Mouse (Mus musculus) gastrocnemius, postnatal 14 days (tissue): ENCODE results near the gene Serpinb8. TPM values are rescaled to one million over a fixed set of nuclear protein-coding genes. Genes with fewer than 3 reads are reported as not detected.

Experiments
- DNase-seq: peaks from one replicate; pipeline ENCODE4 v3.0.0; 2021; ENCODE audit warnings: mixed read lengths
- intact Hi-C: fragments of 180-260 bp; cut with DNase I; formaldehyde crosslinking; loops from one replicate; pipeline ENCODE4 v1.15.1; 2025; ENCODE audit warnings: low total_unique reads
- total RNA-seq, 2 experiments: library from RNA; stranded (reverse); gene quantifications; 2 replicates each; pipeline ENCODE4 v1.2.3; 2021

Serpinb8 gene
- total RNA-seq, 2 experiments from 2014 or later, result 1.8 to 4.6 TPM

DNA sequence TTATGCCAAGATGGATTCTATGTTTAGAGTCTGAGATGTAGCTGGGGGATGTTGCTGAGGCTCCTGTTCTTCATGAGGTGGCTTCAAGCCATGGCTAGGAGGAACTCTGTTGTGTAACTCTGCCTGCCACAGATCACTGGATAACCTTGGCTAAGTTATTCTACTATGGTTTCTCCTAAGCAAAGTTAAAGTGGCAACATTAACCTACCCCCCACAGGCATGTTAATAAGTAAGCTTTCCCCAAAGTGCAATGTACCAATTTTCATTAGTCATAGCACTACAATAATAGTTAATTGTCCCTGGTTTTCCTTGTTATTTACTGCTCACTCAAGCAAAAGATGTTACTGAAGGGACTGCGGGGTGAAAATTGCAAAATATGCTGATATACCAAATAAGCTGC, 48.2 kb downstream of the Serpinb8 start:
- intact Hi-C loops, result no loop called here
- DNase-seq, result no peak

DNA sequence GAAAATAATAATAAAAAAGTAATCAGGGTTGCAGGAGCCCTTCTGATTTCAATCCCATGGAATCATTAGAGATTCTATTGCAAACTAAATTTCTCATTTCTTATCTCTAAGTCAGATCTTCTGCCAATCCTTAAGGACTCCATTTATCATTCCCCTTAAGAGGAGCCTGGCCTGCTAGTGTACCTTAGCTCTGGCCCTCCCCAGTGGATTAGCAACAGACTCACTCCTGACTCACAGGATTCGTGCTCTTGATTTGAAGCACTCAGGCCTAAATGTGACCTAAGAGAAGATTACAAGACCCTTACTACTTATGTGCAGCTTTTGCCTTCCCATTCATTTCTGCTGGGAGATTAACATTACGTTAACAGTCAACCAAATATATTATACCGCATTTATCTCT, 48.7 kb downstream of the Serpinb8 start:
- DNase-seq, result no peak
- intact Hi-C loops, result no loop called here

DNA sequence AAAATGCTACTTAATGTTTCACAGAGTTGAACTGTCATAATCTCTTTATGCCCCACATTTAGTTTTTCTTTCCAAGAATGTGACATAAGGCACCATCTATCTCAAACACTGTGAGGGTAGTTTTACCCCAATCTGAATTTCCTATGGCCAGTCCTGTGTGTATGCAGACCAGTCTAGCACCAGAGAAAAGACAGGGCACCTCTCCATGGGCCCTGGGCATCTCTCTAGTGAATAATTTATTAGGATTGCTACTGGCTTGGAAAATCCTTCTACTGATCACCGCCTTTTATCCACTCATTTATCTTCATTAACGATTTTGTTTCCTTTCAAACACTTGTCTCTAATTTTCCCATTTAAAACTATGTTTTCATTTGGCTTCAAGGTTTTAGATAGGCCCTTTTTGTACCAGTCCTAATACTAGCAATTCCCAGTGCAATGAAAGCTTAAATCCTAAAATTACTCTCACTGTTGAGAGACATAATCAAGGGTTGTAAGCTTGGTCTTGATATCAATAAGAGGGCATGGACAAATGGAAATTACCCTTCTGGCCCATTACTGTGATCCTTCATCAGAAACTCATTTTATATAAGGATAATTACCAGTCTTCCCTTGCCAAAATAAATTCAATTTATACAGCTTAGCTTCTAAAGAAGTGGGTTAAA, 52.8 kb downstream of the Serpinb8 start:
- no peak for DNase-seq
- intact Hi-C loops, result no loop called here

DNA sequence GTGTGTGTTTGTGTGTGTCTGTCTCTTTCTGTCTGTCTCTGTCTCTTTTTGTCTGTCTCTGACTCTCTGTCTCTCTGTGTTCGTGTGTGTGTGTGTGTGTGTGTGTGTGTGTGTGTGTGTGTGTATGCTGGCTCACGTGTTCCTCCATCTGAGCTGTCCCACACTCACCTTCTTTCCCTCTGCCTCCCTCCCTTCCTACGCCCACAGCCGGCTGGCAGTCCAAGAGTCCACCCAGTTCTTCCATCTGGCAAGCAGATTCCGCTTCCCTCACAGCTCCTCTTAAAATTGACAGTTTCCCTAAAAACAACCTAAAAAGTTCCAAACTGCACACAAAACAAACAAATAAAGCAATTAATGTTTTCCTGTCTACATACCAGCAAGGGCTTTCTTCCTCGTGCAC, 55.3 kb downstream of the Serpinb8 start:
- DNase-seq, result no peak
- intact Hi-C loops, result no loop called here

DNA sequence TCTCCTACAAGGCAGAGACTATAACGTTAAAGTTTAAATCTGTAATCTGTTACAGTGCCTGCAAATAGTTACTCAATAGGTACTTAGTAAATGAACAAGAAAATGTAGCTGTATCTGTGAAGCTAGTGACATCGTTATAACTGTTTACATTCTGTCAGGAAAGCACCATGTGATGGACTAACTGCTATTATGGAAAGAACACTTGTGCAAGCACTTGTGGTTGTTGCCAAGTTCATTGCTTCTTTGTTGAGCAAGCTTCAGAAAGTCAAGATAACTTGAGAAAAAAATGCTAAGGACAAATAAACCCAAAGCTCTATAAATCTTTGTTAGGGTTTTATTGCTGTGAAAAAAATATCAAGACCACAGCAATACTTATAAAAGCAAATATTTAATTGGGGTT, 67.9 kb downstream of the Serpinb8 start:
- DNase-seq, result no peak
- intact Hi-C loops, result no loop called here

Other genes starting within 250 kb of the Serpinb8 start
- gene Serpinb11, start 228.8 kb upstream of the Serpinb8 start, total RNA-seq, result not detected
- gene Serpinb7, start 190.4 kb upstream of the Serpinb8 start, total RNA-seq, result not detected
- not detected for gene Serpinb2, start 78.6 kb upstream of the Serpinb8 start, total RNA-seq